Mouse (Mus musculus) right cerebral cortex, adult 2 months (tissue): Measurements from ENCODE around the gene Atxn10.

Source experiments
- DNase-seq, 2 experiments: peaks; one replicate each; pipeline ENCODE4 v3.0.0; 2021 to 2022; ENCODE audit warnings: low spot score in 2 of 2

The Atxn10 gene

GRCm38 (mm10) chr15:85469401-85469800 is 133.4 kb downstream of the Atxn10 start:
- no peak for DNase-seq

GRCm38 (mm10) chr15:85474697-85475096 is 138.7 kb downstream of the Atxn10 start:
- no peak for DNase-seq

GRCm38 (mm10) chr15:85477584-85477983 is 141.5 kb downstream of the Atxn10 start:
- peak; percentile 33 to 53 for DNase-seq

GRCm38 (mm10) chr15:85479365-85479764 is 143.3 kb downstream of the Atxn10 start:
- DNase-seq: no peak

- DNase-seq: no peak
Measured at GRCm38 (mm10) chr15:85479919-85480318, 143.9 kb downstream of the Atxn10 start.

GRCm38 (mm10) chr15:85480630-85481029 is 144.6 kb downstream of the Atxn10 start:
- DNase-seq: no peak

GRCm38 (mm10) chr15:85488900-85489299 is 152.9 kb downstream of the Atxn10 start:
- no peak for DNase-seq

- DNase-seq: no peak
Measured at GRCm38 (mm10) chr15:85489751-85490150, 153.7 kb downstream of the Atxn10 start.

- DNase-seq: peak; percentile 71 to 76
Measured at GRCm38 (mm10) chr15:85494163-85494621, 158.1 kb downstream of the Atxn10 start.

- DNase-seq: no peak
Measured at GRCm38 (mm10) chr15:85497548-85497947, 161.5 kb downstream of the Atxn10 start.

- DNase-seq: no peak
Measured at GRCm38 (mm10) chr15:85497981-85498475, 162.0 kb downstream of the Atxn10 start.

- no peak for DNase-seq
Measured at GRCm38 (mm10) chr15:85500267-85500666, 164.2 kb downstream of the Atxn10 start.

GRCm38 (mm10) chr15:85503127-85503526 is 167.1 kb downstream of the Atxn10 start, which contains the start of gene 7530416G11Rik:
7530416G11Rik (minus strand) TSS chr15:85503227.
- no peak for DNase-seq

- no peak for DNase-seq
Measured at GRCm38 (mm10) chr15:85505118-85505925, 169.3 kb downstream of the Atxn10 start.

GRCm38 (mm10) chr15:85506680-85507079 is 170.6 kb downstream of the Atxn10 start:
- no peak for DNase-seq

GRCm38 (mm10) chr15:85507370-85508014 is 171.4 kb downstream of the Atxn10 start:
- DNase-seq: no peak
